Mouse (Mus musculus) liver, embryonic 13.5 days (tissue): ENCODE measurements around the gene Cyp2d22. TPM values are rescaled to one million over a fixed set of nuclear protein-coding genes. Genes with fewer than 3 reads are reported as not detected.

ENCODE experiments used
- ATAC-seq: fragments of 200-750 bp; cut with Nextera tagmentation; 2 replicates; pipeline ENCODE4 v1.8.0; 2017; ENCODE audit warnings: low read depth, mild to moderate bottlenecking, moderate number of reproducible peaks, moderate library complexity
- DNase-seq: peaks from one replicate; pipeline ENCODE4 v3.0.0; 2022
- H3K27ac ChIP-seq: fragments of 300-500 bp; sonication (generic); 2 replicates; pipeline ENCODE4 v1.5.1; 2015; ENCODE audit warnings: moderate library complexity, mild to moderate bottlenecking, inconsistent platforms
- H3K27me3 ChIP-seq: fragments of 300-500 bp; sonication (generic); 2 replicates; pipeline ENCODE4 v1.6.1; 2015; ENCODE audit warnings: mild to moderate bottlenecking, inconsistent platforms
- H3K36me3 ChIP-seq: fragments of 300-500 bp; sonication (generic); 2 replicates; pipeline ENCODE4 v1.6.1; 2015; ENCODE audit warnings: mild to moderate bottlenecking, inconsistent platforms
- H3K4me1 ChIP-seq: fragments of 300-500 bp; sonication (generic); replicated peaks from 2 replicates; pipeline ENCODE4 v1.6.1; 2015; ENCODE audit warnings: inconsistent platforms
- H3K4me2 ChIP-seq: fragments of 300-500 bp; sonication (generic); 2 replicates; pipeline ENCODE4 v1.6.1; 2015; ENCODE audit warnings: inconsistent platforms, mild to moderate bottlenecking, moderate library complexity
- H3K4me3 ChIP-seq: fragments of 300-500 bp; sonication (generic); replicated peaks from 2 replicates; pipeline ENCODE4 v1.5.1; 2015; ENCODE audit warnings: mild to moderate bottlenecking, inconsistent platforms
- H3K9ac ChIP-seq: fragments of 300-500 bp; sonication (generic); 2 replicates; pipeline ENCODE4 v1.6.1; 2015; ENCODE audit warnings: mild to moderate bottlenecking, inconsistent platforms
- H3K9me3 ChIP-seq: fragments of 300-500 bp; sonication (generic); replicated peaks from 2 replicates; pipeline ENCODE4 v1.6.1; 2016; ENCODE audit warnings: inconsistent platforms
- WGBS: fragments of 180-500 bp; shearing (Covaris S2); methylation state at CpG from one replicate; pipeline ENCODE4 v1.1.7; 2015; ENCODE audit not compliant: insufficient replicate concordance; 5-methylcytosine and 5-hydroxymethylcytosine counted together
- polyA plus RNA-seq: library from polyadenylated mRNA; unstranded; fragments of >200 nt; fragmentation: Nextera tagmentation; extraction: Ambion mirVana; gene quantifications from 2 replicates; pipeline ENCODE4 v1.2.1, GENCODE M21; 2015

Gene Cyp2d22
- polyA plus RNA-seq: 7.8 and 9.3 TPM in 2 replicates

- H3K9me3 ChIP-seq: no peaks in the 10 kb centered on the region
- ATAC-seq: peak; percentile 73
- peak within 1 kb of the TSS; percentile 70 for H3K4me2 ChIP-seq
- peak within 1 kb of the TSS; percentile 79 for H3K27ac ChIP-seq
- DNase-seq: peak; percentile 19
- WGBS: 3% methylated on average over 18 of the region's 24 CpGs
- no peaks in the 10 kb centered on the region for H3K36me3 ChIP-seq
- H3K4me3 ChIP-seq: peak within 1 kb of the TSS; percentile 56
- peaks cover 18% of the 10 kb centered on the region for H3K4me1 ChIP-seq
- H3K27me3 ChIP-seq: 0 out of 2 replicates have a peak, but pooled peaks cover 9% of the 10 kb centered on the region
- peak within 1 kb of the TSS; percentile 69 for H3K9ac ChIP-seq
Observed at GRCm38 (mm10) chr15:82379871-82380713, at the start of gene Cyp2d22. Cyp2d22 (minus strand) TSS chr15:82380260.

GRCm38 (mm10) chr15:82423471-82423870 lies 43.4 kb upstream of the Cyp2d22 start:
- H3K9ac ChIP-seq: no peak overlapping the region
- WGBS: 57% methylated on average over 3 of the region's 3 CpGs
- H3K27ac ChIP-seq: no peak overlapping the region
- H3K4me3 ChIP-seq: no peak overlapping the region
- ATAC-seq: no peak
- no peaks in the 10 kb centered on the region for H3K27me3 ChIP-seq
- no peaks in the 10 kb centered on the region for H3K9me3 ChIP-seq
- no peak for DNase-seq
- H3K4me2 ChIP-seq: no peak overlapping the region
- H3K36me3 ChIP-seq: no peaks in the 10 kb centered on the region
- H3K4me1 ChIP-seq: no peaks in the 10 kb centered on the region

GRCm38 (mm10) chr15:82422935-82423334 lies 42.9 kb upstream of the Cyp2d22 start:
- Histone ChIP-seq H3K9ac (no peak overlapping the region), H3K4me2 (no peak overlapping the region), H3K27ac (no peak overlapping the region), H3K9me3 (no peaks in the 10 kb centered on the region), H3K27me3 (no peaks in the 10 kb centered on the region), H3K4me3 (no peak overlapping the region), H3K4me1 (no peaks in the 10 kb centered on the region), H3K36me3 (no peaks in the 10 kb centered on the region)
- DNase-seq (no peak), ATAC-seq (no peak)
- 38% methylated on average over 4 of the region's 4 CpGs for WGBS

GRCm38 (mm10) chr15:82418616-82419015 lies 38.6 kb upstream of the Cyp2d22 start:
- no peaks in the 10 kb centered on the region for H3K9me3 ChIP-seq
- no peak overlapping the region for H3K9ac ChIP-seq
- H3K4me3 ChIP-seq: no peak overlapping the region
- no peak overlapping the region for H3K4me2 ChIP-seq
- 61% methylated on average over 1 of the region's 1 CpGs for WGBS
- peaks cover 8% of the 10 kb centered on the region for H3K4me1 ChIP-seq
- DNase-seq (no peak), ATAC-seq (no peak)
- H3K27me3 ChIP-seq: no peaks in the 10 kb centered on the region
- no peaks in the 10 kb centered on the region for H3K36me3 ChIP-seq
- H3K27ac ChIP-seq: no peak overlapping the region

- WGBS: 35% methylated on average over 16 of the region's 16 CpGs
- 0 out of 2 replicates have a peak overlapping the region, but pooled peaks have one; percentile 22 for H3K9ac ChIP-seq
- peak; percentile 27 for DNase-seq
- H3K4me2 ChIP-seq: no peak overlapping the region
- peak; percentile 74 for ATAC-seq
- no peak overlapping the region for H3K4me3 ChIP-seq
- H3K9me3 ChIP-seq: no peaks in the 10 kb centered on the region
- H3K27me3 ChIP-seq: no peaks in the 10 kb centered on the region
- no peaks in the 10 kb centered on the region for H3K36me3 ChIP-seq
- H3K27ac ChIP-seq: no peak overlapping the region
- peaks cover 8% of the 10 kb centered on the region for H3K4me1 ChIP-seq
Observed at GRCm38 (mm10) chr15:82416797-82417789, 37.0 kb upstream of the Cyp2d22 start.

GRCm38 (mm10) chr15:82407536-82407935 lies 27.5 kb upstream of the Cyp2d22 start:
- H3K4me2 ChIP-seq: no peak overlapping the region
- DNase-seq: no peak
- 52% methylated on average over 4 of the region's 4 CpGs for WGBS

GRCm38 (mm10) chr15:82406981-82407380 lies 26.9 kb upstream of the Cyp2d22 start, which contains the start of gene Cyp2d10:
Cyp2d10 (minus strand) TSS chr15:82407195.
- H3K4me2 ChIP-seq: peak within 1 kb of the TSS; percentile 41
- 75% methylated on average over 6 of the region's 6 CpGs for WGBS
- no peak within 1 kb of the TSS for H3K27ac ChIP-seq
- H3K4me1 ChIP-seq: no peaks in the 10 kb centered on the region
- peak; percentile 58; the same call in 1 of the 2 replicates for ATAC-seq
- H3K27me3 ChIP-seq: no peaks in the 10 kb centered on the region
- H3K9ac ChIP-seq: no peak within 1 kb of the TSS
- DNase-seq: no peak
- no peaks in the 10 kb centered on the region for H3K36me3 ChIP-seq
- H3K4me3 ChIP-seq: peak within 1 kb of the TSS; percentile 21; the same call in 1 of the 2 replicates
- H3K9me3 ChIP-seq: no peaks in the 10 kb centered on the region

More at GRCm38 (mm10) chr15:82407536-82407935, 27.5 kb upstream of the Cyp2d22 start:
- Histone ChIP-seq H3K4me1 (no peaks in the 10 kb centered on the region), H3K27ac (no peak overlapping the region), H3K9ac (no peak overlapping the region), H3K36me3 (no peaks in the 10 kb centered on the region), H3K4me3 (no peak overlapping the region), H3K9me3 (no peaks in the 10 kb centered on the region), H3K27me3 (no peaks in the 10 kb centered on the region)
- ATAC-seq: no peak

GRCm38 (mm10) chr15:82404163-82404562 lies 24.1 kb upstream of the Cyp2d22 start:
- no peak for ATAC-seq
- Histone ChIP-seq H3K4me3 (no peak overlapping the region), H3K4me2 (no peak overlapping the region), H3K27ac (no peak overlapping the region), H3K9ac (no peak overlapping the region), H3K36me3 (no peaks in the 10 kb centered on the region), H3K4me1 (no peaks in the 10 kb centered on the region), H3K9me3 (no peaks in the 10 kb centered on the region), H3K27me3 (no peaks in the 10 kb centered on the region)
- no peak for DNase-seq
- WGBS: 63% methylated on average over 3 of the region's 3 CpGs

GRCm38 (mm10) chr15:82403606-82404005 lies 23.5 kb upstream of the Cyp2d22 start:
- 74% methylated on average over 9 of the region's 9 CpGs for WGBS
- Histone ChIP-seq H3K4me3 (no peak overlapping the region), H3K9me3 (no peaks in the 10 kb centered on the region), H3K9ac (no peak overlapping the region), H3K27ac (no peak overlapping the region), H3K4me2 (no peak overlapping the region), H3K4me1 (no peaks in the 10 kb centered on the region), H3K36me3 (no peaks in the 10 kb centered on the region), H3K27me3 (no peaks in the 10 kb centered on the region)
- no peak for DNase-seq
- ATAC-seq: no peak

GRCm38 (mm10) chr15:82402741-82403140 lies 22.7 kb upstream of the Cyp2d22 start:
- H3K27me3 ChIP-seq: no peaks in the 10 kb centered on the region
- H3K9ac ChIP-seq: no peak overlapping the region
- DNase-seq (no peak), ATAC-seq (no peak)
- H3K27ac ChIP-seq: no peak overlapping the region
- H3K4me1 ChIP-seq: no peaks in the 10 kb centered on the region
- H3K4me2 ChIP-seq: no peak overlapping the region
- 62% methylated on average over 6 of the region's 6 CpGs for WGBS
- H3K9me3 ChIP-seq: no peaks in the 10 kb centered on the region
- no peak overlapping the region for H3K4me3 ChIP-seq
- H3K36me3 ChIP-seq: no peaks in the 10 kb centered on the region

- H3K4me2 ChIP-seq: no peak overlapping the region
- H3K36me3 ChIP-seq: no peaks in the 10 kb centered on the region
- H3K27me3 ChIP-seq: no peaks in the 10 kb centered on the region
- H3K4me1 ChIP-seq: no peaks in the 10 kb centered on the region
- no peak overlapping the region for H3K27ac ChIP-seq
- ATAC-seq (no peak), DNase-seq (no peak)
- H3K4me3 ChIP-seq: no peak overlapping the region
- H3K9me3 ChIP-seq: no peaks in the 10 kb centered on the region
- H3K9ac ChIP-seq: no peak overlapping the region
Observed at GRCm38 (mm10) chr15:82402106-82402505, 22.0 kb upstream of the Cyp2d22 start.
